Mouse (Mus musculus) thymus, postnatal 14 days (tissue): ENCODE measurements around the gene Tec.

Experiments
- DNase-seq: peaks from one replicate; pipeline ENCODE4 v3.0.0; 2021

Gene Tec

DNA sequence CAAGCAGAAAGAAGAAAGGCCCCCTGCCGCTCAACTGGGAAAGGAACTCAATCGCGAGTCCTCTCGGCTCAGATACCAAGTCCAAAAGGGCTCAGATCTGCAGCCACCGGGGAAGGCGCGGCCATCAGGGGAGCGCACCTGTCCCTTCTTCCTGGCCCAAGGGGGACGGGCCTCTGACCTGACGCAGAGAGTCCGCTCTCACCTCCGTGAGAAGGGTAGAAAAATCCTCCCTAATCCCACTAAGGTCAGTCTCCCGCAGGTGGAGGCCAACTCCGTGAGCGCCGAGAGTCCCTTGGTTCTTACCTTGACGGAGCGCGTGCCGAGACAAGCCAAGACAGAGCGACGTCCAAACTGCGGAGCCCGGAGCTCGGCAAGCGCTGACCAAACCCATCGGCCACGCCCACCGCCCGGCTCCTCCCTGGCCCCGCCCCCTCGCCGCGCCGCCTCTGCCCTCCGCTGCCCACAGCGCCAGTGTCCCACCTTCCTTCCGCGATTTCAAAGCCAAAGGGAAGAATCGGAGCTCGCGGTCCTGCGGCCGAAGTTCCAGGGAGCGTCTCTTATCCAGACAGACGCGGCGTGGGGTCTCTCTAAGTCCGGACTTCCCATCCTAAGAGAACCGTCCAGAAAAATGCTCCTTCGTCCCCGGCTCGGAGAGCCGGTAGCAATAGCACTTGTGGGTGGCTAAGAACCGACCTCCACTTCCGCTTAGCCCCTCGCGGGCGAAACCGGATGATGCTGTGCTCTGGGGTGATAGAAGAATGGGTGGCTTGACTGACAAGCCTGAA, at the start of gene Tec:
Tec (minus strand) TSS at position 393 of the 785 bp plus-strand sequence.
- peak; percentile 90 for DNase-seq

DNA sequence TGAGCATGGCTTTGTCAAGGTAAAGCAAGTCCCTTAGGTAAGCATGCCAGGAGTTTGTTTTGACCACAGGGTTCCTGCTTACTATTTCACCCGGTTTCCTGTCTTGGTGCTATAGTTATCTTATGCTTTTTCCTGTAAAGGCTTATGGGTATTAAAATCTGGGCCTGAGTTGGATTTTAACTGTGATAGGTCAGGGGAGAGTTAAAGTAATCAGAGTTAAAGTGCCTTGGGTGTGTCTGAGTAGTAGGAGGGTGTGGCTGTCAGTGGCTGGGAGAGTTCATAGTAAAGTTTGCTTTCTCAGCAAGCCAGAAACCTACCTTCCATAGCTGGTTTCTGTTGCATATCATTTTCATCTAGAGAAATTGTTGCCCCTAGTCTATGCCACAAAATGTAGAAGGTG, 48.6 kb upstream of the Tec start:
- DNase-seq: no peak

DNA sequence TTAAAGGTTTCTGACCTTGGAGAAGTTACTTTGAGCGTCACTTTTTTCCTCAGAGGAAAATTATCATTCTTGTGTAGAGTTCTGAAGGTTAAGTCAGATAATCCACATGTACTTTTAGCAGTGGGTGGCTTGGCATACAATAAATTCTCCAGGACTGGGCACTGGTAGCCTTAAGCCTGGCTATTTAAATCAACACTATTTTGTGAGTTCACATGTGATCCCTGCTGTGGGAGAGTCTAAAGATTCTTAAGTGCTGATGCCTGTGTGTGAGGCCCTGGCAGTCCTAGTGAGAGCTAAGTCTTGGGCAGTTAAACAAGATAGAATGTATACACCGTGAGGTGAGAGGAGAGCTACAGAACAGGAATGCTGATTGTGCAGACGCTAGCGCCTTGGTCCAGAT, 47.8 kb upstream of the Tec start:
- DNase-seq: no peak

GRCm38 (mm10) chr5:72914633-72915561, 46.6 kb upstream of the Tec start:
- DNase-seq: peak; percentile 63

DNA sequence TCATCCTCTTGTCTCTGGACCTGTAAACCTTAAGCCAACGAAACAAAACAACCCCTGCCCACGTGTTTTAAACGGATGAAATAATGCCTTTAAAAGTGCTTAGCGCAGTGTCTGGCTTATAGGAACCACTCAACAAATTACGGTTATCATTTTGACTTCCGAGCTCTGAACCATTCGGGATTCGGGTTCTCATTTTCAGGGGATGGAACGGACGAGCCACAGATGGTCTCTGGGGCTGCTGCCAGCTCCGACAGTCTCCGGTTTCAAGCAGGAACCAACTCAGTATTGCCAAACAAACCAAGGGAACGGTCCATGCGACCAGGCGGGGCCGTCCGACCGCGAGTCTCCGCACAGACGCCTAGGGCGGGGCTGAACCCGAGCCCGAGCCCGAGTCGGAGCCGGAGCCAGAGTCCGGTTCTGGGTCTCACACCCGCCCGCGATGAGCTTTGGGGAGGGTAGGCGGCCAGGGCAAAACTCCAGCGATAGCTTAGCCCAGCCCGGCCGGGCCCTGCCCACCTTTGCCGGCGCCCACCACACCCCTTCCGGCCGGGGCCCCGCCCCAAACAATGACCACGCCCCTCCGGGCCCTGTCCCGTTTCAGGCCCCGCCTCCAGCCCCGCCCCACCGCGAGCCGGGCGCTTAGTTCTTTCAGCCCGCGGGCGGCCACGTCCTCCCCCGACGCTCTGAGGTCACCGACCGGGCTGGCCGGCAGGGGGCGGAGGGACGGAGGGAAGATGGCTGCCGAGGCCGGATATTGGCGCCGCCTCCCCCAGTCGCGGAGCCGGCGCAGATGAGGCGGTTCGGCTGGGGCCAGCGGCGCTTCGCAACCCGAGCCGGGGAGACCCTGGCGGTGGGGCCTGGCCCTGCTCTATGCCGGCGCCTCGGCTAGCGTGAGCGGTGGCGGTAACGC, 45.6 kb upstream of the Tec start, which contains the start of gene Slain2:
Slain2 (plus strand) TSS at position 657 of the 910 bp plus-strand sequence.
- peak; percentile 100 for DNase-seq

GRCm38 (mm10) chr5:72911284-72911683, 43.0 kb upstream of the Tec start:
- no peak for DNase-seq

DNA sequence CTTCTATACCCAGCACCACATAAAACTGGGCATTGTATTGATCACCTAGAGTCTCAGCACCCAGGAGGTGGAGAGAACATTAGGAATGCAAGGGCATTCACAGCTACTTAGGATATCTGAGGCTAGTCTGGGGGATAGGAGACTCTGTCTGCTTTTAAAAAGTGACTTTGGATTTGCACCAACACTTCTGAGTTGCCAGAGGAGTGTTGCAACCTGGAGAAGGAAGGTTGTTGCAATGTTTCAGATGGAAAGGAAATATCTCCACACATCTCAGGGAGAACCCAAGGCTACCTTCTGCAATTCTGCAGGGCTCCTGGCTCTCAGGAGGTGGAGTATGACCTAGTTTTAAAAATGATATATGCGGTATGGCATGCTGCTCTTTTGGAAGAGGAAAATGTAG, 42.1 kb upstream of the Tec start:
- DNase-seq: no peak

DNA sequence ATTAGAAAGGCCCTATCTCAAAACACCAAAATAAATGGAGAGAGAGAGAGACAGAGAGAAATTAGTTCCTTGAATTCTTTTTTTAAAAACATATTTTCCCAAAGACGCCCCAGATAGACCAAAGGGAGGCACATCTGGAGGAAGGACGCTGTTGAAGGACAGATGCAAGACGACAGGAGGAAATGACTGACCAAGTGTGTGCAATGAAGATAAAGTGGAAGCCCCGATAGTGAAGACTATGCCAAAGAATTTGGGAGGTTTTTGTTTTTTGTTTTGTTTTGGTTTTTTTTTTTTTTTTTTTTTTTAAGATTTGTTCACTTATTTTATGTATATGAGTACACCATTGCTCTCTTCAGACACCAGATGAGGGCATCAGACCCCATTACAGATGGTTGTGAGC, 41.1 kb upstream of the Tec start:
- no peak for DNase-seq

DNA sequence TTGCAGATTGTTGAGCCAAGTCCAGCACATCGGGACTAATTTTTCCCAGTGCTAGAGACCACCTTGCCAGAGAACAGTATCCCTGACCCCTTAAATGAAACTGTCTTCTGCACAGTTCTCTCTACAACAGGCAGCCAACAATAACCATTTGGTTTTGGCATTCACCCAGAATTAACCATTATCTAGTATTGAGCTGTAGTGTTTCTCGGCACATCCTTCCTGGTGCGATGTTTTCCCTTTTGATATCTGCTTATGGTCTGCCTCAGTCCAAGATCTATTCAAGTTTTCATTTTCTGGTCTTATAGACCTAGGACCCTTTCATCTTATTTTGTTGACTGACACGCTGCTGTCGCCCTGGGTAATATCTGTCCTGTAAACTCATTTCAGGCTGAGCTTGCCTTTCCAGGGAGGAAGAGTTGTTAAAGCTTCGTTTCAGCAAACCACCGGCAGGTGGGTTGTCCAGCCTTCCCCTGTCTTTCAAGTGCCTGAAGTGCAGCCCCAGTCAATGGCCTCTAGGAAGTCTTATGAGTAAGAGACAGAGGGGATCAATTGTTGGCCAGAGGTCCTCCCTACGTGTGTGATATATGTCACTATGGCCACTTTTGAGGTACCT, 40.1 kb upstream of the Tec start:
- DNase-seq: no peak

GRCm38 (mm10) chr5:72907402-72907801, 39.1 kb upstream of the Tec start:
- DNase-seq: no peak

DNA sequence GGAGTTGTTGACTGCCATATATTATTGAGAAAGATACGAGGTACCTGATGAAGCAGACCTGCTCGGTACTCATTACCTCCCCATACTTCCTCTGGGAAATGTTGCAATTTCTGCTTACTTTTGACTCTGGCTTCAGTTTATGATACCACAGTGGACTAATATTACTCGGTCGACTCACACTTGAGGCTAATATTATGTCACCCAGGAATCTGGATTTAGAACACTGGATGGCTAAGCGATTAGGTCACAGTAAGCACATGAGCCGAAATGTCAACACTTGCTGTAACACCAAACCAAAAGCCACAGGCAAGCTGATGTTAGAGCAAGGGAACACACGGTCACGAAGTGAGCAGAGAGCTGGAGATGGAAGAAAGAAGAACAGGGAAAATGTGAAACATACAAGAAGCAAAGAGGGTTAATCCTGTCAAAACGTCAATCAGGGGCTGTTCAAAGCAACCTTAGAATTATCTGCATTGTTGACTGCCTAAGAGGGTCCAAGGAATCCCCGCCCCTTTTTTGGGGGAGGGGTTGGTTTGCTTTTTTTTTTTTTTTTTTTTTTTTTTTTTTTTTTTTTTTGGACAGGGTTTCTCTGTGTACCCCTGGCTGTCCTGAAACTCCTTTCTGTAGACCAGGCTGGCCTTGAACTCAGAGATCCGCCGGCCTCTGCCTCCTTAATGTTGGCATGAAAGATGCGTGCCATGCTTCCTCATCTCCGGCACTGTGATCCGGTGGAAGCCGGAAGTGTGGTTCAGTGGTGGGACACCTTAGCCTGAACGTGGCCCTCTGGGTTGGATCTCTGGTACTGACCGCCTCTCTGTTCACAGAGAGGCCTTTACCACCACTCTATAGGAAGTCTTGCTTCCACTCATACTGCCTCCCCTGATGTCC, 36.9 kb upstream of the Tec start:
- DNase-seq: no peak

GRCm38 (mm10) chr5:72902876-72903516, 34.7 kb upstream of the Tec start:
- no peak for DNase-seq

DNA sequence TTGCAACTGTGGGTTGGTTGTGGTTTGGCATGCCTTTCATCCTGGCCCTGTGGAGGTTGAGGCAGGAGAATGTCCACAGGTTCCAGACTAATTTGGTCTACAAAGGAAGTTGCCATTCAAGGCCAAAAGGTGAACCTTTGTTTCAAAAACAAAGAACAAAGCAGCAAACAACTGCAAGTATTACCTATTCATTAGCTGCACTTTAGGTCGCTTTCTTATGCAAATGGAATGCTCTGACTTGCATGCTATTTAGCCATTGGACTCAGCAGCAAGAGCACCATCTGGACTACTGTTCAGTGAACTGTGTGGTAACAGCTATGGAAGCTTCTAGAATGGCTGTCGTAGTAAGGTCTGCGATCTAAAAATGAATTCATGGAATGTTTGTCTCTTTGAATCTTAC, 34.0 kb upstream of the Tec start:
- DNase-seq: no peak

DNA sequence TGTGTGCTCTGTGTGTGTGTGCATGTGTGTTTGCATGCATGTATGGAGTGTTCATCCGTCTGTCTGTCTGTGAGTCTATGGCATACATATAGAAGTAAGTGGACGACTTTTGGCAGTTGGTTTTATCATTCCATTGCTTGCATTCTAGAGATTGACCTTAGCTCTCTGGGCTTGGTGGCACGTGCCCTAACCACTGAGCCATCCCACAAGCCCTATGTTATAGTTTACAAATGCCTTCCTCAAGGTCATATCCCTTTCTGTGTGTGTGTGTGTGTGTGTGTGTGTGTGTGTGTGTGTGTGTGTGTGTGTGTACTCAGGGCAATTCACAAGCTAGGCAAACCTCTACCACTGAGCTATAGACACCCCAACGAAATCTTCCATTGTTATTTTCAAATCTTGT, 33.6 kb upstream of the Tec start:
- no peak for DNase-seq

- DNase-seq: no peak
Observed at GRCm38 (mm10) chr5:72899255-72899654, 31.0 kb upstream of the Tec start.

DNA sequence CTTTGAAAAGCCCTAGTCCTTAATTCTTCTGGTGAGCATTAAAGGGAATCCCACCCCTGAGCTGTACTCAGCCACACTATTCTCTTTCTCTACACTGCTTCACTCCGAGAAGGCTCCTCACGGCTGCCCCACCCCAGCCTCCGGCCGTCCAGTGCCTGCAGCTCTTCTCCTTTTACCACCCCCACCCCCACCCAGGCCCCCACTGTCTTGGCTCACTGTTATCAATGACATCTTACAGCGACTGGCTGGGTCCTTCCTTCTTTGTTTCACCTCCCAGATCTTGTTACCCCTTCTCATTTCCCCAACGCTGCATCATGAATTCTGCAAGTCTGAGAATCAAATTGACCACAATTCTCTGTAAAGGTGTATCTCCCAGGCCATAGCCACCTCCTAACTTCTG, 29.7 kb upstream of the Tec start:
- no peak for DNase-seq

DNA sequence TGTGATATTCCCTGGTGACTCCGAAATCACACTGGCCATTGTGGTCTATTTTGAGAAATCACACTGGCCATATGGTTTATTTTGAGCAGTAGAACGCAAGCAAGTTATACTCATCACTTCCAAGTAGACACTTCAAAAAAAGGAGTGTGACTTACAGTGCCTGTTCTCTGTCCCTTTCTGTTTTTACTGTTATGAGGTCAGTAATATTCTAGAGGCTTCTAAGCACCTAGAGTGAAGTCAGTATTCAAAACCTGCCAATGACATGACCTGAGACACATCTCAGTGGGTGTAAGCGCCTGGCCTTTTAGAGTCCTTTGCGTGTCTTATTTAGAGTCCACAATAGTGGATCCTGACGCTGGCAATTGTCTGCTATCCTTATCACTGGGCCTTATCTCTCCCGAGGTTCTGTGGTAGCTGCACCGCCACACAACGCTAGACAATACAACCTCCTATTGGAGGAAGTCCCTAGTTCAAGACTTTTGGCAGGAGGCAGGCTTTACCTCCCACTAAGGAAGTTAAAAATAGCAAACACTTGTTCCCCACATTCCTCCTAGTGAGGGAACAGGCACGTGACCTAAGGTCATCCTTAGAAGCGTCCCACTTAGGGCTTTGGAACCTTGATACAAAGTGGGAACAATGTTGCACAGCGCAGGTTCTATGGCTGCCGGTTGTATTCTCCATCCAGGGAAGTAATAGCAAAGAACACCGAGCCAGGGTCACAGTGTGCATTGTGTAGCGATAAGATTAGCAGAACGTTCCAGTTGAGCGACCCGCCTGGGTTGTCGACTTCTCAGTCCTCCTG, 28.4 kb upstream of the Tec start:
- no peak for DNase-seq

DNA sequence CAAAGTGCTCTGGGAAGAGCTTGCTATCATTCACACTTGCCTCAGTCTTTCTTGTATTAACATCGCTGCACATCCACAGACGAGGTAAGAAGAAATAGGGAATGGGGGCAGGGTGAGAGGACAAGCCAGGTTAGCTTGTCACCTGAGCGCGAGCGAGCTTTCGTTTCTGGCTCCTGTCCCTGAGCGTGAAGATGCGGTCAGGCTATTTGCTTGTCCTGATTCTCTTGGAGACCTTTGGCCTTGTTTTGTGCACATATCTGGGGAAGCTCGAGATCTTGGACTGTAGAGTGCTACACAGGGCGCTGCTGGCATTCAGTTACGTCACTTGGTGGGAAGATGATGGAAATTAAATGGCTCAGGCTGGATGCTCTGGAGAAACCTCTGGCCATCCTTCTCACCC, 27.0 kb upstream of the Tec start:
- no peak for DNase-seq

DNA sequence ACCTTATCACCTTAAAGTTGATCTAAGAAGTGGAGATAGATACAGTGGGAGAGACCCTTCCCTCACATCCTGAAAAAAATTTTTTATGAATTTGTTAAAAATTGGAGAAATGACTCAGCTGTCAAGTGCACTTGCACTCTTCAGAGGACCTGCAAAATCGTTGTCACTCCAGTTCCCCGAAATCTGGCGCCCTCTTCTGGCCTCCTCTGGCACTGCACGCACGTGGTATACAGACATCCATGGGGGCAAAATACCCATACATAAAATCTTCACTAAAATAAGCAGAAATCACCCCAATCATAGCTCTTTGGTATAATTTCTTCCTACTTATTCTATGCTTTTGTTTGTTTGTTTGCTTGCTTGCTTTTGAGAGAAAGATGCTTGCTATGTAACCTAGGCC, 25.7 kb upstream of the Tec start:
- DNase-seq: peak; percentile 47

GRCm38 (mm10) chr5:72891534-72891933, 23.3 kb upstream of the Tec start:
- DNase-seq: peak; percentile 56
